Mouse (Mus musculus) cortical plate, adult 2 months (tissue): ENCODE measurements at regions not wholly inside any gene's neighbourhood (a gene's known extent, or its start where the extent isn't known, plus 50 kb on each side); places are given as distances from the start of the nearest gene placed in this dataset.

ENCODE experiments used
- CTCF ChIP-seq: fragments of 200-500 bp; IDR thresholded peaks from 2 replicates; pipeline ENCODE4 v1.5.1; 2011; ENCODE audit warnings: mild to moderate bottlenecking, control low read depth, low read length; ENCODE audit not compliant: insufficient read depth; ENCODE audit errors: extremely low read depth
- POLR2A ChIP-seq: fragments of 200-500 bp; IDR thresholded peaks from 2 replicates; pipeline ENCODE4 v1.6.1; 2011; ENCODE audit warnings: mild to moderate bottlenecking, low read length, control low read depth; ENCODE audit not compliant: insufficient read depth; ENCODE audit errors: extremely low read depth

DNA sequence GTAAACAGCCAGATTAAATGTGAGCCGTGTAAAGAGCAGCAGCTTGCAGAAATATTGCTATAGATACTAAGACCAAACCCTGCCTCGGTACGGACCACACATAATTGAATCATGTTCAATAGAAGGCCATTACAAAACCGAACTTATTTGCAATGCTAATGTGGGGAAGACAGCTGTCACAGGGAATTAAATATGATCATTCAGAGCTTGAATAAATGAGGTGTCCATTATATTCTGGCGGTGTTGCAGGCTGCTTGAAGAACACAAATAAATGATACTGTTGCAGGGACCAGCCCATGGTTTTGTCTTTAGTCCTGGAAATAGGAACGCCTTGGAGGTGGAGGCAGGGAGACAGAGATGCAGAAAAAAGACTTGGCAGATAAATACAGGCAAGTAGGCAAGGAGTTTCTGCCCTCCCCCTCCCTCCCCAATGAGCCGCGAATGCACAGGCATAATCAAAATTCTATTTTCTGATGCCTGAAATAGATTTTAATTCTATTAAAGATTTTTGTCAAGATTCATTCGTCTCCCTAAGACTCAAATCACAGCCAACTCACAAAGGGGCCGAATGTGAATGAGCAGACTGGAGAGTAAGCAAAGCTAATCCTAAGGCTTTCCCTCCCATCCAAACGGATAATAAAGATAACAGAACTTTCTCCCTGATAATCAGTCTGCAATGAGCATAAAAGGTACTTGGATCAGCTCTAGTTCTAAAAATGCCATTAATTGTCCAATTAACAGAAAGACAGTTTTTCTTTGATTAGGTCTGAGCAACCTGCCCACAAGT, 147.6 kb downstream of the Brms1l start:
- no peak for TF ChIP-seq POLR2A
- no peak for TF ChIP-seq CTCF
